Mouse (Mus musculus): ENCODE measurements around the gene Csad. TPM values are rescaled to one million over a fixed set of nuclear protein-coding genes. Genes with fewer than 3 reads are reported as not detected.

Gene Csad
- polyA plus RNA-seq, 1 experiment from 2014 or later: 38.2 TPM

- H3K27ac ChIP-seq (ENCODE audit: low read depth, low read length): no peak overlapping the region
- DNase-seq (ENCODE audit: low spot score) (no peak), ATAC-seq (replicated peaks; ENCODE audit: low FRiP score) (no peak)
- no peak overlapping the region for H3K4me2 ChIP-seq (ENCODE audit: low read depth, low read length, severe bottlenecking)
- 69% methylated on average over 4 of the region's 4 CpGs for WGBS
- H3K36me3 ChIP-seq (ENCODE audit: control insufficient read depth, insufficient read depth, low read length): no peaks in the 10 kb centered on the region
- H3K27me3 ChIP-seq (ENCODE audit: control insufficient read depth, insufficient read depth, low read length): peaks cover 13% of the 10 kb centered on the region; the same call in 1 of the 2 replicates
- H3K9ac ChIP-seq (ENCODE audit: low read length): no peak overlapping the region
- H3K4me1 ChIP-seq (replicated peaks; ENCODE audit: control insufficient read depth, insufficient read depth, low read length): no peaks in the 10 kb centered on the region; the same call in 1 of the 2 replicates
- H3K9me3 ChIP-seq (ENCODE audit: control insufficient read depth, low read length): no peaks in the 10 kb centered on the region
- H3K4me3 ChIP-seq (ENCODE audit: low read depth, low read length): no peak overlapping the region
Measured at GRCm38 (mm10) chr15:102149561-102149960, 55.0 kb downstream of the Csad start.

- peaks cover 23% of the 10 kb centered on the region for H3K27me3 ChIP-seq (ENCODE audit: control insufficient read depth, insufficient read depth, low read length)
- no peak overlapping the region for H3K27ac ChIP-seq (ENCODE audit: low read depth, low read length)
- ATAC-seq (replicated peaks; ENCODE audit: low FRiP score) (no peak), DNase-seq (ENCODE audit: low spot score) (no peak)
- no peak overlapping the region for H3K4me2 ChIP-seq (ENCODE audit: low read depth, low read length, severe bottlenecking)
- H3K4me3 ChIP-seq (ENCODE audit: low read depth, low read length): no peak overlapping the region
- no peaks in the 10 kb centered on the region for H3K9me3 ChIP-seq (ENCODE audit: control insufficient read depth, low read length)
- 76% methylated on average over 16 of the region's 16 CpGs for WGBS
- H3K9ac ChIP-seq (ENCODE audit: low read length): no peak overlapping the region
- no peaks in the 10 kb centered on the region for H3K36me3 ChIP-seq (ENCODE audit: control insufficient read depth, insufficient read depth, low read length)
- no peaks in the 10 kb centered on the region; the same call in 1 of the 2 replicates for H3K4me1 ChIP-seq (replicated peaks; ENCODE audit: control insufficient read depth, insufficient read depth, low read length)
Measured at GRCm38 (mm10) chr15:102147674-102148402, 56.7 kb downstream of the Csad start.

GRCm38 (mm10) chr15:102146882-102147281, 57.6 kb downstream of the Csad start:
- Histone ChIP-seq H3K27ac (ENCODE audit: low read depth, low read length) (no peak overlapping the region), H3K27me3 (ENCODE audit: control insufficient read depth, insufficient read depth, low read length) (peaks cover 23% of the 10 kb centered on the region), H3K9me3 (ENCODE audit: control insufficient read depth, low read length) (no peaks in the 10 kb centered on the region), H3K9ac (ENCODE audit: low read length) (no peak overlapping the region), H3K4me1 (replicated peaks; ENCODE audit: control insufficient read depth, insufficient read depth, low read length) (no peaks in the 10 kb centered on the region; the same call in 1 of the 2 replicates), H3K36me3 (ENCODE audit: control insufficient read depth, insufficient read depth, low read length) (no peaks in the 10 kb centered on the region), H3K4me2 (ENCODE audit: low read depth, low read length, severe bottlenecking) (no peak overlapping the region), H3K4me3 (ENCODE audit: low read depth, low read length) (no peak overlapping the region)
- WGBS: 8% methylated on average over 1 of the region's 1 CpGs
- ATAC-seq (replicated peaks; ENCODE audit: low FRiP score): no peak
- DNase-seq (ENCODE audit: low spot score): no peak

GRCm38 (mm10) chr15:102146089-102146488, 58.4 kb downstream of the Csad start:
- Histone ChIP-seq H3K9ac (ENCODE audit: low read length) (no peak overlapping the region), H3K9me3 (ENCODE audit: control insufficient read depth, low read length) (no peaks in the 10 kb centered on the region), H3K36me3 (ENCODE audit: control insufficient read depth, insufficient read depth, low read length) (no peaks in the 10 kb centered on the region), H3K27ac (ENCODE audit: low read depth, low read length) (no peak overlapping the region), H3K27me3 (ENCODE audit: control insufficient read depth, insufficient read depth, low read length) (peaks cover 23% of the 10 kb centered on the region), H3K4me3 (ENCODE audit: low read depth, low read length) (no peak overlapping the region), H3K4me2 (ENCODE audit: low read depth, low read length, severe bottlenecking) (no peak overlapping the region), H3K4me1 (replicated peaks; ENCODE audit: control insufficient read depth, insufficient read depth, low read length) (no peaks in the 10 kb centered on the region; the same call in 1 of the 2 replicates)
- 88% methylated on average over 5 of the region's 5 CpGs for WGBS
- no peak for DNase-seq (ENCODE audit: low spot score)
- no peak for ATAC-seq (replicated peaks; ENCODE audit: low FRiP score)

- Histone ChIP-seq H3K27me3 (ENCODE audit: control insufficient read depth, insufficient read depth, low read length) (peaks cover 23% of the 10 kb centered on the region), H3K4me2 (ENCODE audit: low read depth, low read length, severe bottlenecking) (no peak overlapping the region), H3K4me1 (replicated peaks; ENCODE audit: control insufficient read depth, insufficient read depth, low read length) (no peaks in the 10 kb centered on the region; the same call in 1 of the 2 replicates), H3K36me3 (ENCODE audit: control insufficient read depth, insufficient read depth, low read length) (no peaks in the 10 kb centered on the region), H3K9ac (ENCODE audit: low read length) (no peak overlapping the region), H3K4me3 (ENCODE audit: low read depth, low read length) (no peak overlapping the region), H3K27ac (ENCODE audit: low read depth, low read length) (no peak overlapping the region), H3K9me3 (ENCODE audit: control insufficient read depth, low read length) (no peaks in the 10 kb centered on the region)
- WGBS: 92% methylated on average over 10 of the region's 10 CpGs
- no peak for ATAC-seq (replicated peaks; ENCODE audit: low FRiP score)
- DNase-seq (ENCODE audit: low spot score): no peak
Measured at GRCm38 (mm10) chr15:102145330-102145729, 59.2 kb downstream of the Csad start.

GRCm38 (mm10) chr15:102144726-102145125, 59.8 kb downstream of the Csad start:
- Histone ChIP-seq H3K9ac (ENCODE audit: low read length) (peak overlapping the region; percentile 12; the same call in 1 of the 2 replicates), H3K27me3 (ENCODE audit: control insufficient read depth, insufficient read depth, low read length) (peaks cover 23% of the 10 kb centered on the region), H3K4me1 (replicated peaks; ENCODE audit: control insufficient read depth, insufficient read depth, low read length) (no peaks in the 10 kb centered on the region; the same call in 1 of the 2 replicates), H3K36me3 (ENCODE audit: control insufficient read depth, insufficient read depth, low read length) (no peaks in the 10 kb centered on the region), H3K4me2 (ENCODE audit: low read depth, low read length, severe bottlenecking) (peak overlapping the region; percentile 3), H3K4me3 (ENCODE audit: low read depth, low read length) (no peak overlapping the region), H3K27ac (ENCODE audit: low read depth, low read length) (no peak overlapping the region), H3K9me3 (ENCODE audit: control insufficient read depth, low read length) (no peaks in the 10 kb centered on the region)
- DNase-seq (ENCODE audit: low spot score) (no peak), ATAC-seq (replicated peaks; ENCODE audit: low FRiP score) (no peak)
- 12% methylated on average over 19 of the region's 19 CpGs for WGBS

GRCm38 (mm10) chr15:102144274-102144711, 60.2 kb downstream of the Csad start, which contains the start of gene Igfbp6:
Gene Igfbp6 (plus strand): TSS chr15:102144362.
- Histone ChIP-seq H3K4me3 (ENCODE audit: low read depth, low read length) (no peak within 1 kb of the TSS), H3K27me3 (ENCODE audit: control insufficient read depth, insufficient read depth, low read length) (peaks cover 23% of the 10 kb centered on the region), H3K9ac (ENCODE audit: low read length) (peak within 1 kb of the TSS; percentile 12; the same call in 1 of the 2 replicates), H3K36me3 (ENCODE audit: control insufficient read depth, insufficient read depth, low read length) (no peaks in the 10 kb centered on the region), H3K9me3 (ENCODE audit: control insufficient read depth, low read length) (no peaks in the 10 kb centered on the region), H3K4me2 (ENCODE audit: low read depth, low read length, severe bottlenecking) (peak within 1 kb of the TSS; percentile 3), H3K4me1 (replicated peaks; ENCODE audit: control insufficient read depth, insufficient read depth, low read length) (no peaks in the 10 kb centered on the region; the same call in 1 of the 2 replicates), H3K27ac (ENCODE audit: low read depth, low read length) (no peak within 1 kb of the TSS)
- ATAC-seq (replicated peaks; ENCODE audit: low FRiP score) (no peak), DNase-seq (ENCODE audit: low spot score) (no peak)
- WGBS: 3% methylated on average over 22 of the region's 22 CpGs

- H3K4me1 ChIP-seq (replicated peaks; ENCODE audit: control insufficient read depth, insufficient read depth, low read length): no peaks in the 10 kb centered on the region; the same call in 1 of the 2 replicates
- no peaks in the 10 kb centered on the region for H3K36me3 ChIP-seq (ENCODE audit: control insufficient read depth, insufficient read depth, low read length)
- H3K9ac ChIP-seq (ENCODE audit: low read length): no peak overlapping the region
- H3K27ac ChIP-seq (ENCODE audit: low read depth, low read length): no peak overlapping the region
- 53% methylated on average over 23 of the region's 23 CpGs for WGBS
- peaks cover 23% of the 10 kb centered on the region for H3K27me3 ChIP-seq (ENCODE audit: control insufficient read depth, insufficient read depth, low read length)
- H3K4me3 ChIP-seq (ENCODE audit: low read depth, low read length): no peak overlapping the region
- ATAC-seq (replicated peaks; ENCODE audit: low FRiP score) (no peak), DNase-seq (ENCODE audit: low spot score) (no peak)
- no peak overlapping the region for H3K4me2 ChIP-seq (ENCODE audit: low read depth, low read length, severe bottlenecking)
- H3K9me3 ChIP-seq (ENCODE audit: control insufficient read depth, low read length): no peaks in the 10 kb centered on the region
Measured at GRCm38 (mm10) chr15:102142914-102143912, 61.3 kb downstream of the Csad start.
